Mouse (Mus musculus) E14TG2a.4 (cell line): ENCODE measurements at regions not wholly inside any gene's neighbourhood (a gene's known extent, or its start where the extent isn't known, plus 50 kb on each side); places are given as distances from the start of the nearest gene placed in this dataset.

ENCODE experiments used
- CTCF ChIP-seq: conservative IDR thresholded peaks from 2 replicates; pipeline ENCODE4 v1.5.1; 2014; ENCODE audit warnings: low read length
- POU5F1 ChIP-seq: IDR thresholded peaks from 2 replicates; pipeline ENCODE4 v1.6.1; 2014; ENCODE audit warnings: low read length, borderline replicate concordance

GRCm38 (mm10) chr5:91774065-91774464 is 188.8 kb downstream of the Rchy1 start:
- no peak for TF ChIP-seq CTCF
- no peak for TF ChIP-seq POU5F1
